Mouse (Mus musculus) liver, embryonic 15.5 days (tissue): ENCODE data around the gene Cdh18. TPM values are rescaled to one million over a fixed set of nuclear protein-coding genes. Genes with fewer than 3 reads are reported as not detected.
"Not testable (repeated sequence)": the region's sequence is repeated elsewhere in the genome, so short reads cannot be mapped to it uniquely, and the experiment has no call there.

ENCODE experiments used
- ATAC-seq: fragments of 200-750 bp; cut with Nextera tagmentation; 2 replicates; pipeline ENCODE4 v1.8.0; 2017; ENCODE audit warnings: moderate number of reproducible peaks, mild to moderate bottlenecking, moderate library complexity; ENCODE audit not compliant: insufficient read depth
- H3K27ac ChIP-seq: fragments of 300-500 bp; sonication (generic); replicated peaks from 2 replicates; pipeline ENCODE4 v1.5.1; 2015; ENCODE audit warnings: mild to moderate bottlenecking, inconsistent platforms
- H3K27me3 ChIP-seq: fragments of 300-500 bp; sonication (generic); 2 replicates; pipeline ENCODE4 v1.6.1; 2015; ENCODE audit warnings: mild to moderate bottlenecking, inconsistent platforms
- H3K36me3 ChIP-seq: fragments of 300-500 bp; sonication (generic); replicated peaks from 2 replicates; pipeline ENCODE4 v1.6.1; 2015; ENCODE audit warnings: moderate library complexity, mild to moderate bottlenecking, inconsistent platforms
- H3K4me1 ChIP-seq: fragments of 300-500 bp; sonication (generic); replicated peaks from 2 replicates; pipeline ENCODE4 v1.6.1; 2015; ENCODE audit warnings: inconsistent platforms
- H3K4me2 ChIP-seq: fragments of 300-500 bp; sonication (generic); 2 replicates; pipeline ENCODE4 v1.6.1; 2015; ENCODE audit warnings: moderate library complexity, mild to moderate bottlenecking, inconsistent platforms
- H3K4me3 ChIP-seq: fragments of 300-500 bp; sonication (generic); replicated peaks from 2 replicates; pipeline ENCODE4 v1.5.1; 2015; ENCODE audit warnings: mild to moderate bottlenecking, inconsistent platforms
- H3K9ac ChIP-seq: fragments of 300-500 bp; sonication (generic); 2 replicates; pipeline ENCODE4 v1.6.1; 2015; ENCODE audit warnings: moderate library complexity, mild to moderate bottlenecking, inconsistent platforms
- H3K9me3 ChIP-seq: fragments of 300-500 bp; sonication (generic); replicated peaks from 2 replicates; pipeline ENCODE4 v1.6.1; 2016; ENCODE audit warnings: inconsistent platforms
- WGBS: fragments of 180-500 bp; shearing (Covaris S2); methylation state at CpG from one replicate; pipeline ENCODE4 v1.1.7; 2015; ENCODE audit warnings: mixed read lengths; ENCODE audit not compliant: insufficient replicate concordance; 5-methylcytosine and 5-hydroxymethylcytosine counted together
- polyA plus RNA-seq: library from polyadenylated mRNA; unstranded; fragments of >200 nt; fragmentation: Nextera tagmentation; extraction: Ambion mirVana; gene quantifications from 2 replicates; pipeline ENCODE4 v1.2.1, GENCODE M21; 2015

Gene Cdh18
- polyA plus RNA-seq, 1 experiment from 2014 or later, result not detected

- H3K36me3 ChIP-seq, result no peaks in the 10 kb centered on the region
- no peak overlapping the region for H3K4me3 ChIP-seq
- ATAC-seq, result no peak
- WGBS, result 61% methylated on average over 2 of the region's 2 CpGs
- H3K4me1 ChIP-seq, result no peaks in the 10 kb centered on the region
- H3K4me2 ChIP-seq, result no peak overlapping the region
- H3K9ac ChIP-seq, result no peak overlapping the region
- no peak overlapping the region for H3K27ac ChIP-seq
- H3K27me3 ChIP-seq, result no peaks in the 10 kb centered on the region
- H3K9me3 ChIP-seq, result no peaks in the 10 kb centered on the region
These were observed 681.8 kb downstream of the Cdh18 start for GRCm38 (mm10) chr15:23230616-23231015.

DNA sequence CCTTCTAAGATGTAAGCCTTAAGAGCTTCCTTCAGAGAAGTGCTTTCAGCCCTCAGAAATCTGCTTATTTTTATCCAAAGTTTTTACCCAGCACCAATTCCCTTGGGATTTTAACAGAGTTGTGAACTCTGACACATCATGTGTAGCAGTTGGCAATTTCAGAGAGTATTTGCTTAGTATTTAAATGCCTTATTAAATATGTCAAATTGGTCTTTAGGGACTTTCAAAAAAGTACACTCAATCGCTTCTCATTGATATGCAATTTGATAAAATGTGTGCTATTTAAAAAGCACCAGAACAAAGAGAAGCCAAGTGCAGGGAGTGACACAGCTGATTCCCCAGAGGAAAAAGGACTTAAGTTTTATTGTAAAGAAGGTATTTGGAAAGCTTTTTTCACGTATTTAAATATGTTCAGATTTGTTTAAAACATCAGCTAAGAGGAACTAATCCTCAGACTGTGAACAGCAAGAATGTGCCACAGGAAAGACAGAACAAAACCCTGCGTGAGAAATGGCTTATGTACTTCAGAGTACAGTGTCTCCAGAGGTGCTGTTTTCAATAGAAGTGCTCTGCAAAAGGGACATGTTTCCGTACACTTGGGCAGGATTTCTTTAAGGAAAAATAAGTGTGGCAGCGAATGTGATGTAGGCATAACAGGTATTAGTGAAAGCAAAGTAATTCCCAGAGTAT is 709.1 kb downstream of the Cdh18 start:
- Histone ChIP-seq H3K4me3 (no peak overlapping the region), H3K27me3 (no peaks in the 10 kb centered on the region), H3K4me2 (no peak overlapping the region), H3K9me3 (no peaks in the 10 kb centered on the region), H3K4me1 (no peaks in the 10 kb centered on the region), H3K36me3 (no peaks in the 10 kb centered on the region), H3K27ac (no peak overlapping the region), H3K9ac (no peak overlapping the region)
- no peak for ATAC-seq
- 45% methylated on average over 5 of the region's 5 CpGs for WGBS

DNA sequence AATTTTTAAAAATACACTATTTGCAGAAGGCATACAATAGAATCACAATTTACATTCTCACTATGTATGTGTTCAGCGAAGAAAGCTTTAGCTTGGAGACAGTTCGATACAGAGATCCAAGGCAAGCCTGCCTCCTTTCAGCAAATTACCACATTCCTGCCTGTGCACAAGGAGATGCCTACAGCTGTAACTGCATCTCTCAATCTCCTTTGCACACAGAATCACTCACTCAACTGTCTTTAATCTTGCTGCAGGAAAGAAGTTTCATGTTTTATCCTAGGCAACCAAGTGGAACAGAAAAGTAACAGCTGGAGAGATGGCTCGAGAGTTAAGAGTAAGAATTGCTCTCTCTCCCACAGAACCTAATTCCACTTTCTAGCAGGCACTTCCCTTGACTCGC is 729.6 kb downstream of the Cdh18 start:
- no peak overlapping the region for H3K27ac ChIP-seq
- H3K36me3 ChIP-seq, result no peaks in the 10 kb centered on the region
- no peaks in the 10 kb centered on the region for H3K9me3 ChIP-seq
- no peak overlapping the region for H3K4me3 ChIP-seq
- 56% methylated on average over 4 of the region's 4 CpGs for WGBS
- no peaks in the 10 kb centered on the region for H3K27me3 ChIP-seq
- ATAC-seq, result no peak
- H3K4me2 ChIP-seq, result no peak overlapping the region
- no peaks in the 10 kb centered on the region for H3K4me1 ChIP-seq
- no peak overlapping the region for H3K9ac ChIP-seq

GRCm38 (mm10) chr15:23305018-23305417 is 756.2 kb downstream of the Cdh18 start:
- Histone ChIP-seq H3K27ac (no peak overlapping the region), H3K9ac (no peak overlapping the region), H3K36me3 (no peaks in the 10 kb centered on the region), H3K4me3 (no peak overlapping the region), H3K4me2 (no peak overlapping the region), H3K4me1 (no peaks in the 10 kb centered on the region), H3K9me3 (no peaks in the 10 kb centered on the region), H3K27me3 (no peaks in the 10 kb centered on the region)
- no peak for ATAC-seq
- 35% methylated on average over 1 of the region's 1 CpGs for WGBS

- no peak overlapping the region for H3K4me2 ChIP-seq
- no peak overlapping the region for H3K4me3 ChIP-seq
- ATAC-seq, result no peak
- no peaks in the 10 kb centered on the region for H3K27me3 ChIP-seq
- H3K9me3 ChIP-seq, result no peaks in the 10 kb centered on the region
- WGBS, result 58% methylated on average over 3 of the region's 3 CpGs
- H3K9ac ChIP-seq, result no peak overlapping the region
- H3K4me1 ChIP-seq, result no peaks in the 10 kb centered on the region
- no peak overlapping the region for H3K27ac ChIP-seq
- no peaks in the 10 kb centered on the region for H3K36me3 ChIP-seq
These were observed 767.9 kb downstream of the Cdh18 start for GRCm38 (mm10) chr15:23316766-23317165.

DNA sequence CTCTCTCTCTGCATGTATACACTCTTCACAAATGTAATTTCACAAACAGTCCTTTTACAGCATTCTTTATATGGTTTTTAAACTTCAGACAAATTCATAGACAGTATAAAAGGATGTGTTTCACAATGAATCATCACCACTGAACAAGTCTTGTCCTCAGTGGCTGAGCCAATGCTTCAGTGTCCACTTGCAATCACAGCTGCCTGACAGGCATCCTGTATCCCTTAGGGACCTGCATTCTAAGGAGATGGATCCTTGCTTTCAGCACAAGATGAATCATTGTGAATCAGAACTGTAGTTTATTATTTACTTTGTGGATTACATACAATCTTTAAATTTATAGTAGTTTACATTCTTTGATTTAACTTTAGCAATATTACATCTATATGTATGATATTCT is 768.6 kb downstream of the Cdh18 start:
- no peak for ATAC-seq
- H3K4me2 ChIP-seq, result no peak overlapping the region
- H3K36me3 ChIP-seq, result no peaks in the 10 kb centered on the region
- no peaks in the 10 kb centered on the region for H3K9me3 ChIP-seq
- H3K4me1 ChIP-seq, result no peaks in the 10 kb centered on the region
- H3K27me3 ChIP-seq, result no peaks in the 10 kb centered on the region
- no peak overlapping the region for H3K27ac ChIP-seq
- H3K9ac ChIP-seq, result no peak overlapping the region
- no peak overlapping the region for H3K4me3 ChIP-seq

GRCm38 (mm10) chr15:23340338-23340737 is 791.5 kb downstream of the Cdh18 start:
- H3K36me3 ChIP-seq, H3K4me1 ChIP-seq, H3K9me3 ChIP-seq, H3K27ac ChIP-seq, H3K9ac ChIP-seq, H3K4me2 ChIP-seq, H3K4me3 ChIP-seq, H3K27me3 ChIP-seq, ATAC-seq: not testable (repeated sequence)
- no CpG with 5 or more reads among the region's 4 CpGs for WGBS

GRCm38 (mm10) chr15:23351078-23351477 is 802.3 kb downstream of the Cdh18 start:
- Histone ChIP-seq H3K9me3 (no peaks in the 10 kb centered on the region), H3K36me3 (no peaks in the 10 kb centered on the region), H3K4me3 (no peak overlapping the region), H3K4me1 (no peaks in the 10 kb centered on the region), H3K4me2 (no peak overlapping the region), H3K9ac (no peak overlapping the region), H3K27me3 (no peaks in the 10 kb centered on the region), H3K27ac (no peak overlapping the region)
- ATAC-seq, result no peak
- 49% methylated on average over 2 of the region's 2 CpGs for WGBS

GRCm38 (mm10) chr15:23366325-23366724 is 817.5 kb downstream of the Cdh18 start:
- Histone ChIP-seq H3K36me3 (no peaks in the 10 kb centered on the region), H3K9me3 (no peaks in the 10 kb centered on the region), H3K4me1 (no peaks in the 10 kb centered on the region), H3K27me3 (no peaks in the 10 kb centered on the region), H3K4me2 (no peak overlapping the region), H3K27ac (no peak overlapping the region), H3K4me3 (no peak overlapping the region), H3K9ac (no peak overlapping the region)
- 63% methylated on average over 3 of the region's 3 CpGs for WGBS
- no peak for ATAC-seq

- 15% methylated on average over 1 of the region's 1 CpGs for WGBS
- Histone ChIP-seq H3K9ac (no peak overlapping the region), H3K27ac (no peak overlapping the region), H3K27me3 (no peaks in the 10 kb centered on the region), H3K4me3 (no peak overlapping the region), H3K4me1 (no peaks in the 10 kb centered on the region), H3K4me2 (no peak overlapping the region), H3K36me3 (no peaks in the 10 kb centered on the region), H3K9me3 (no peaks in the 10 kb centered on the region)
- no peak for ATAC-seq
These were observed 818.9 kb downstream of the Cdh18 start for GRCm38 (mm10) chr15:23367712-23368111.

- Histone ChIP-seq H3K27ac (no peak overlapping the region), H3K36me3 (no peaks in the 10 kb centered on the region), H3K4me1 (no peaks in the 10 kb centered on the region), H3K4me2 (no peak overlapping the region), H3K4me3 (no peak overlapping the region), H3K9ac (no peak overlapping the region), H3K9me3 (no peaks in the 10 kb centered on the region), H3K27me3 (no peaks in the 10 kb centered on the region)
- 73% methylated on average over 2 of the region's 2 CpGs for WGBS
- ATAC-seq, result no peak
These were observed 829.4 kb downstream of the Cdh18 start for GRCm38 (mm10) chr15:23378016-23378750.

- Histone ChIP-seq H3K27ac (no peak overlapping the region), H3K4me1 (no peaks in the 10 kb centered on the region), H3K9me3 (no peaks in the 10 kb centered on the region), H3K36me3 (no peaks in the 10 kb centered on the region), H3K4me2 (no peak overlapping the region), H3K4me3 (no peak overlapping the region), H3K9ac (no peak overlapping the region), H3K27me3 (no peaks in the 10 kb centered on the region)
- no peak for ATAC-seq
- WGBS, result 62% methylated on average over 4 of the region's 4 CpGs
These were observed 837.0 kb downstream of the Cdh18 start for GRCm38 (mm10) chr15:23385816-23386215.
